Mouse (Mus musculus) limb, embryonic 13.5 days (tissue): ENCODE results near the gene Nlrp9b. TPM values are rescaled to one million over a fixed set of nuclear protein-coding genes. Genes with fewer than 3 reads are reported as not detected.
"Not testable (repeated sequence)": the region's sequence is repeated elsewhere in the genome, so short reads cannot be mapped to it uniquely, and the experiment has no call there.

Experiments
- ATAC-seq: fragments of 200-750 bp; cut with Nextera tagmentation; 2 replicates; pipeline ENCODE4 v1.8.0; 2017; ENCODE audit warnings: low read depth, moderate number of reproducible peaks, moderate TSS enrichment; ENCODE audit not compliant: low FRiP score
- H3K27ac ChIP-seq: fragments of 300-500 bp; sonication (generic); 2 replicates; pipeline ENCODE4 v1.5.1; 2015; ENCODE audit warnings: inconsistent platforms, mild to moderate bottlenecking, moderate library complexity
- H3K27me3 ChIP-seq: fragments of 300-500 bp; sonication (generic); 2 replicates; pipeline ENCODE4 v1.6.1; 2015; ENCODE audit warnings: mild to moderate bottlenecking, inconsistent platforms
- H3K36me3 ChIP-seq: fragments of 300-500 bp; sonication (generic); 2 replicates; pipeline ENCODE4 v1.6.1; 2015; ENCODE audit warnings: inconsistent platforms, mild to moderate bottlenecking, moderate library complexity
- H3K4me1 ChIP-seq: fragments of 300-500 bp; sonication (generic); 2 replicates; pipeline ENCODE4 v1.6.1; 2015; ENCODE audit warnings: inconsistent platforms
- H3K4me2 ChIP-seq: fragments of 300-500 bp; sonication (generic); replicated peaks from 2 replicates; pipeline ENCODE4 v1.6.1; 2015; ENCODE audit warnings: inconsistent platforms, mild to moderate bottlenecking, moderate library complexity
- H3K4me3 ChIP-seq: fragments of 300-500 bp; sonication (generic); 2 replicates; pipeline ENCODE4 v1.5.1; 2015; ENCODE audit warnings: moderate library complexity, mild to moderate bottlenecking, inconsistent platforms
- H3K9ac ChIP-seq: fragments of 300-500 bp; sonication (generic); 2 replicates; pipeline ENCODE4 v1.6.1; 2015; ENCODE audit warnings: mild to moderate bottlenecking, inconsistent platforms
- H3K9me3 ChIP-seq: fragments of 300-500 bp; sonication (generic); 2 replicates; pipeline ENCODE4 v1.6.1; 2016; ENCODE audit warnings: inconsistent platforms
- WGBS: fragments of 180-500 bp; shearing (Covaris S2); methylation state at CpG from one replicate; pipeline ENCODE4 v1.1.7; 2015; 5-methylcytosine and 5-hydroxymethylcytosine counted together
- polyA plus RNA-seq: library from polyadenylated mRNA; unstranded; fragments of >200 nt; fragmentation: Nextera tagmentation; extraction: Ambion mirVana; gene quantifications from 2 replicates; pipeline ENCODE4 v1.2.1, GENCODE M21; 2015

The Nlrp9b gene
- polyA plus RNA-seq, 1 experiment from 2014 or later, result not detected

DNA sequence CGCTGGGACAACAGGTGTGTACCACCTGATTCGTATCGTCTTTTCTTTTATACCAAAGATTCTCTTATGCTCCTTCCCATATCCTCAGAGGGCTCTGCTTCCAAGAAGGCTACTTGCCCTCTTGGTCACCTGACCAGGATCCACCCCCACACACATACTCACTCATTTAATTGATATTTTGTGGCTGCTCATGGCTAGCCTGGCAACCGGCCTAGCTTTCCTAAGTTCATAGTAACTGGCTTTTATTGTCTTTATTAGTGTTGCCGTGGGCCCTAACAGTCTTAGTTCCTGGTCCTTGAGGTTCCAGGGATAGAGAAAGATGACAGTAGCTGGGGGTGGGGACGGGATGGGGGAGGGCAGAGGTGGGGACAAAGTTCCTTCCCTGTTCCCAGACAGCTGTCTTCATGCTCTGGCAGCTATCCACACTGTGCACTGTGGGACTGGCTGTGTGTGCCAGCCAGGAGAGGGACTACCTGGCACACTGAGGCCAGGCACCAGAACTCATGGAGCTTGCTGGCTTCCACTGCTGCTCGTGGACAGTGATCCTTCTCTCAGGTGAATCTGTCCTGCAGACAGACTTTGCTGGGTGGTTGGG, 26.2 kb upstream of the Nlrp9b start, which contains the start of gene Ceacam20:
Ceacam20 (plus strand) TSS at position 428 of the 595 bp plus-strand sequence.
- 69% methylated on average over 7 of the region's 7 CpGs for WGBS
- no peak for ATAC-seq
- H3K9me3 ChIP-seq, result no peaks in the 10 kb centered on the region; the same call in 1 of the 2 replicates
- no peaks in the 10 kb centered on the region for H3K4me1 ChIP-seq
- no peaks in the 10 kb centered on the region for H3K36me3 ChIP-seq
- H3K4me2 ChIP-seq, result no peak within 1 kb of the TSS
- H3K27ac ChIP-seq, result no peak within 1 kb of the TSS
- H3K4me3 ChIP-seq, result no peak within 1 kb of the TSS
- no peaks in the 10 kb centered on the region for H3K27me3 ChIP-seq
- no peak within 1 kb of the TSS for H3K9ac ChIP-seq

DNA sequence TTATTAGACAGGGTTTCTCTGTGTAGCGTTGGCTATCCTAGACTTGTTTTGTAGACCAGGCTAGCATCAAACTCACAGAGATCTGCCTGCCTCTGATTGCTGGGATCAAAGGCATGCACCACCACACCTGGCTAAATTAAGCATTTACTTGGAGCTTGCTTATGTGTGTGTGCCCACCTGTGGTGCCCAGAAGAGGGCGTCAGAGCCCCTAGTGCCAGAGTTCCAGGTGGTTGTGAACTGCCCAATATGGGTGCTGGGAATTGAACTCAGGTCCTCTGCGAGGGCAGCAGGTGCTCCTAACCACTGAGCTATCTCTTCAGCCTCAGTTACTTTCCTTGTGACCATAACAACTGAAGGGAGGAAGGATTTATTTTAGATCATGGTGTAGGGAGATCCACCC, 22.2 kb upstream of the Nlrp9b start:
- no peak for ATAC-seq
- no peaks in the 10 kb centered on the region for H3K36me3 ChIP-seq
- H3K9me3 ChIP-seq, result peaks cover 7% of the 10 kb centered on the region; the same call in 1 of the 2 replicates
- WGBS, result 83% methylated on average over 3 of the region's 3 CpGs
- no peak overlapping the region for H3K4me2 ChIP-seq
- H3K27me3 ChIP-seq, result no peaks in the 10 kb centered on the region
- H3K4me1 ChIP-seq, result no peaks in the 10 kb centered on the region
- H3K27ac ChIP-seq, result no peak overlapping the region
- H3K9ac ChIP-seq, result no peak overlapping the region
- no peak overlapping the region for H3K4me3 ChIP-seq

DNA sequence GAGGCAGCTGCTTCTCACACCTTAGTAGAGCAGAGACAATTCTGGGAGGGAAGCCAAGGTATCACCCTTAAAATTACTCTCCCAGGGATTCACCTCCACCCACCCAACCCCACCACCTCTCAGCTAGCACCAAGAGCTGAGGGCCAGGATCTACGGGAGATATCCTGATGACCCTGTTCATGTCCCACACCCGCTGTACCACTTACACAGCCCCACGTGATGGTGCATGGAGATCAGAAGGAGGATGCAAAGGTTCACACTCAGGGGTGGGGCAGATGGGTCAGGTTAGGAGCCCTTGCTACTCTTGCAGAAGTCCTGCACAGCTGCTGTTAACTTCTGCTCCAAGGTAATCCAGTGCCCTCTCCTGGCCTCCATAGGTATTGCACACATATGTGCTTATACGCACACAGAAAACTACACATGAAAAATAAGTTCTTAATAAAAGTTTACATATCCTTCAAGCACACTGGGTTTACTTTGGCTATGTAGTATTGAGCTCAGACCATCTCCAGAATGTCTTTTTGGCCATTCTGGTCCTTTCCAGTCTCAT, 21.6 kb upstream of the Nlrp9b start:
- no peak overlapping the region for H3K4me3 ChIP-seq
- no peaks in the 10 kb centered on the region for H3K27me3 ChIP-seq
- no peak overlapping the region for H3K9ac ChIP-seq
- no peaks in the 10 kb centered on the region for H3K4me1 ChIP-seq
- H3K36me3 ChIP-seq, result no peaks in the 10 kb centered on the region
- peaks cover 7% of the 10 kb centered on the region; the same call in 1 of the 2 replicates for H3K9me3 ChIP-seq
- no peak overlapping the region for H3K4me2 ChIP-seq
- no peak for ATAC-seq
- H3K27ac ChIP-seq, result no peak overlapping the region
- 97% methylated on average over 4 of the region's 4 CpGs for WGBS

DNA sequence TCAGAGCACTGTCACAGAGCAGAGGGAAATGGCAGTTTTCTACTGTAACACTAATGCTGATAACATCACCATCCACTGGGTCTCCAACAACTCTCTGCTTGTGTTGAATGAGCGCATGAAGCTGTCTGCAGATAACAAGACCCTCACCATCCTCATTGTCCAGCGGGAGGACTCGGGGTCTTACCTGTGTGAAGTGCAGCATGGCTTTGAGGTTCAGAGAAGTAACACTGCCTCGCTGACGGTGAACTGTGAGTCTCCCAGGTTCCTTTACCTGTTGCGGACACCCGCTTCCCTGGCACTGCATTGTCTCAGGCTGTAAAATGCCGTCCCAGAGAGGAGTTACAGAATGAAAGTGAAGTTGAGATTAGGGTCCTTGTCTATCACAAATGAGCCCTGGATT, 21.1 kb upstream of the Nlrp9b start:
- 94% methylated on average over 8 of the region's 8 CpGs for WGBS
- H3K27ac ChIP-seq, result no peak overlapping the region
- H3K4me3 ChIP-seq, result no peak overlapping the region
- no peaks in the 10 kb centered on the region for H3K36me3 ChIP-seq
- H3K27me3 ChIP-seq, result no peaks in the 10 kb centered on the region
- H3K9me3 ChIP-seq, result peaks cover 7% of the 10 kb centered on the region; the same call in 1 of the 2 replicates
- no peak for ATAC-seq
- H3K4me1 ChIP-seq, result no peaks in the 10 kb centered on the region
- no peak overlapping the region for H3K9ac ChIP-seq
- no peak overlapping the region for H3K4me2 ChIP-seq

DNA sequence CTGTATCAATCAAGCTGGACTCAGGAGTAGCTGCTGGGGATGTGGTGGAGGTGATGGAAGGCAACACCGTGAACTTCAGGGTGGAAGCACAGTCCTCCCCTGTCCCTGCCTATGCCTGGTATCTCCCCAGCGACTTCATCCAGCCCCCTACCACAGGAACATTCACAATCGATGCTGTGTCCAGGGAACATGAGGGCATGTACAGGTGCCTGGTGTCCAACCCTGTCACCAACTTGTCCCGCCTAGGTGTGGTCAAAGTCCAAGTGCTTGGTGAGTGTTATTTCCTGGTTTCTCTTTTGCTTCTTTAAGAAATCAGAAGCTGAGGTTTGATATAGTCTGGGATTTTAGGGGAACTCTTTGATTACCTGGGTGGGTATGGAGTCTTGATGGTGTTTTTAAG, 19.7 kb upstream of the Nlrp9b start:
- H3K4me2 ChIP-seq, result no peak overlapping the region
- no peaks in the 10 kb centered on the region for H3K36me3 ChIP-seq
- H3K27me3 ChIP-seq, result no peaks in the 10 kb centered on the region
- no peak overlapping the region for H3K27ac ChIP-seq
- H3K9me3 ChIP-seq, result peaks cover 7% of the 10 kb centered on the region; the same call in 1 of the 2 replicates
- whole genome bisulfite sequencing, result 96% methylated on average over 4 of the region's 4 CpGs
- no peak for ATAC-seq
- no peak overlapping the region for H3K9ac ChIP-seq
- no peaks in the 10 kb centered on the region for H3K4me1 ChIP-seq
- H3K4me3 ChIP-seq, result no peak overlapping the region

DNA sequence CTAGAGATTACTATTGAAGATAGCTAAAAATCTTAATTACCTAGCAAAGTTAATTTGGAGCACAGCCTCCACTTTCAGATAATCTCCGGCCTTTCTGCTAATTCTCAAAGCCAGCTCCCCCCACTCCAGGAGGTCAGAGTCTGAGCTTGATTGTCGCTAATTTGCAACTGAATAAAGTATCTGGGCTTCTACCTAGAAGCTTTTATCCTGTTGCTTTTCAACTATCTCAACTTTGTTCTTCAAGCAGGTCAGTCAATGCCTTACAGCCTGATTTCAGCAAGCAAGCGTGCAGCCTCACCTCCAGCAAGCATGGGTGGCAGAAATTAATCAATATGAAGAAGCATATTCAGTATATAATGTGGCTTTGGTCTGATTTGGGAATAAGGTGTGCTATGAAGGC, 5.5 kb downstream of the Nlrp9b start:
- not testable (repeated sequence) for ATAC-seq, H3K9ac ChIP-seq, H3K27ac ChIP-seq, H3K27me3 ChIP-seq, H3K36me3 ChIP-seq, H3K4me2 ChIP-seq, H3K4me3 ChIP-seq, H3K4me1 ChIP-seq
- WGBS, result 64% methylated on average over 3 of the region's 3 CpGs
- peaks cover 13% of the 10 kb centered on the region for H3K9me3 ChIP-seq

DNA sequence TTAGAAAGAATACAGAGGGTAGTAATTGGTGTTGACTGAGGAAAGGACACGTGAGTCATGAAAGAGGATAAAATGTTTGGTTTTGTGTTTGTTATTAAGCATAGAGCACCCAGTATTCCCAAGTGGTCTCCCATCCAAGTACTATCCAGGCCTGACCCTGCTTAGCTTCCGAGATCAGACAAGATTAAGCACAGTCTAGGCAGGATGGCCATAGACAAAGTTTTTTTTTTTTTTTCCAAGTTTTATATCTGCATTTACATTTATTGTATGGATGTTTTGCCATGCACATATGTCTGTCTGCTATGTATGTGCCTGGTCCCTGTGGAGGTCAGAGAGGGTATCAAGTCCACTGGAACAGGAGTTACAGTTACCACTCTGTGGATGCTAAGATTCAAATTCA, 18.7 kb downstream of the Nlrp9b start:
- H3K9me3 ChIP-seq, result peaks cover 9% of the 10 kb centered on the region; the same call in 1 of the 2 replicates
- H3K4me2 ChIP-seq, result no peak overlapping the region
- no peak overlapping the region for H3K27ac ChIP-seq
- H3K27me3 ChIP-seq, result no peaks in the 10 kb centered on the region
- no peaks in the 10 kb centered on the region for H3K36me3 ChIP-seq
- no peak for ATAC-seq
- 71% methylated on average over 2 of the region's 2 CpGs for WGBS
- no peak overlapping the region for H3K9ac ChIP-seq
- H3K4me3 ChIP-seq, result no peak overlapping the region
- H3K4me1 ChIP-seq, result no peaks in the 10 kb centered on the region

DNA sequence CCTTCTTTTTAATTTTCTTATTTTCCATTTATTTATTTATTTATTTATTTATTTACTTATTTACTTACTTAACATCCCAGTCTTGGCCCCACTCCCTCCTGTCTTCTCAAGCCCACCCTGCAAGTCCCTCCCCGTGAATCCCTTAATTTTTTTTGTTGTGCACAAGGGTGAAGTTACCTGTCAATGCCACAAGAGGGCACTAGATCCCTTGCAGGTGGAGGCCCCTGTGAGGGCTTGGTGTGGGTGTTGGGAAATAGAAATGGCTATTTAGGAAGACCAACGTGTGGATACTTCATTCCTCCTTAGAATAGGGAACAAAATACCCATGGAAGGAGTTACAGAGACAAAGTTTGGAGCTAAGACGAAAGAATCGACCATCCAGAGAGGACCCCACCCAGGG, 72.8 kb downstream of the Nlrp9b start:
- ATAC-seq, H3K4me1 ChIP-seq, H3K36me3 ChIP-seq, H3K9ac ChIP-seq, H3K27ac ChIP-seq, H3K27me3 ChIP-seq, H3K4me2 ChIP-seq, H3K4me3 ChIP-seq: not testable (repeated sequence)
- H3K9me3 ChIP-seq, result peaks cover 17% of the 10 kb centered on the region; the same call in 1 of the 2 replicates
- 57% methylated on average over 4 of the region's 4 CpGs for WGBS

DNA sequence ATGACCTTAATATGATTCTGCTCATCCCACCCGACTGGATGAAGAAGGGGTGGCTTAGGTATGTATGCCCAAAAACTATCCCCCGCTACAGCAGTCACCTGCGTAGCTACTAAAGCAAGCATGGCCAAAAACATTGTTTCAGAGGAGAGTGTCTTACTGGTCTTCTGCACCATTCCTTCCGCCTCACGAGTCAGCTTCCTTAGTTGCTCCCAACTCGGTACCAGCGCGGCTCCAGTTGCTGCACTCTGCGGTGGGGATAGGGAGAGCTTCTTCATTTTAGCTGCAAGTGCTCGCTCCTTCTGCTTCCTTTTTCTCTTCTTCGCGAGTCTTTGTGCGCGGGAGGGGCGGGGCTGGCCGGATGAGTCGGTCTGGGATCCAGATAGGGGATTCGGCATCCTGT, 86.9 kb downstream of the Nlrp9b start:
- H3K9ac ChIP-seq, H3K4me1 ChIP-seq, H3K36me3 ChIP-seq, ATAC-seq, H3K4me3 ChIP-seq, H3K27ac ChIP-seq, H3K4me2 ChIP-seq, H3K9me3 ChIP-seq, H3K27me3 ChIP-seq: not testable (repeated sequence)
- 67% methylated on average over 18 of the region's 18 CpGs for WGBS

DNA sequence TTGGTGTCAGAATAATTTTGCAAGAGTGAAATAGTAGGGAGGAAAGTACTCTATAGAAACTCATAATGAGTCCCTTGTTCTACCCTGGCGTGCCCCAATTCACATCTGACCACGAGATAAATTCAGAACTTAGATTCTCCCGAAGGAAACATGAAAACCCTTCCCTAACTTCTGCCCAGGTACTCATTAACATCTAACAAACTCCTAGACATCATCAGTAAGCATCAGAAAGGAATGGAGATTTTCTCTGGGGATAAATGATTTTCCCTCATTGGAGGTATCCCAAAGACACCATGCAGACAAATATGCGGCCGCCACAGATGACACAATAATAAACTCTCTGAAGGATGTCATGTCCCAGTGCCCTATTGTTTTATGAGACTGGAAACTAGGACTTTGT, 108.1 kb downstream of the Nlrp9b start, which contains the start of gene Vmn1r91:
Vmn1r91 (plus strand) TSS at position 301 of the 400 bp plus-strand sequence.
- not testable (repeated sequence) for H3K9me3 ChIP-seq, H3K27me3 ChIP-seq, H3K9ac ChIP-seq, H3K4me3 ChIP-seq, H3K4me2 ChIP-seq, H3K27ac ChIP-seq, H3K4me1 ChIP-seq, H3K36me3 ChIP-seq, ATAC-seq
- 82% methylated on average over 5 of the region's 5 CpGs for WGBS

DNA sequence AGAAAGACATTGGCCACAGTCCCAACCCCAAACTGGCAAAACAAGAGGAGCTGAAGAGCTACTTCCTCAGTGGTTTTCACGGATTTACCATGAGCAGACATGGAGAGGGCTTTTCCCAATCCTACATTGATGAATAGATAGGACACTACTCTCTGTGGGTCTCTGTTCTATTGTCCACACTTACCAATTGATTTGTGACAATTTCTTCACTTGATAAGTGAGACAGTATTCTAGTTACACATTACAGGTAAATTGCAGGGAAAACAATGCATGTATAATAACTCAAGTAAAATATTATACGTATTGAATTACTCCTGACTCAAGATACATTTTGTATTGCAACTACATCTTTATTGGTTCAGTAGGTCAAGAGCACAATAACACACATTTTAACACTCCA, 131.2 kb downstream of the Nlrp9b start, which contains the start of gene Gm16442:
Gm16442 (minus strand) TSS at position 101 of the 400 bp plus-strand sequence.
- not testable (repeated sequence) for H3K27ac ChIP-seq, H3K4me2 ChIP-seq, H3K9me3 ChIP-seq, ATAC-seq, H3K4me1 ChIP-seq, H3K4me3 ChIP-seq, H3K36me3 ChIP-seq, H3K9ac ChIP-seq, H3K27me3 ChIP-seq
- WGBS, result no CpG with 5 or more reads among the region's 2 CpGs
